Mouse (Mus musculus) embryonic fibroblast, embryonic 13.5 days (primary cell): ENCODE results near the gene Eno2.

Experiments used
- CTCF ChIP-seq: IDR thresholded peaks from 2 replicates; pipeline ENCODE4 v1.5.1; 2011; ENCODE audit warnings: mild to moderate bottlenecking, control low read depth, low read length, moderate library complexity, borderline replicate concordance; ENCODE audit not compliant: insufficient read depth
- POLR2A ChIP-seq: IDR thresholded peaks from 2 replicates; pipeline ENCODE4 v1.6.1; 2011; ENCODE audit warnings: low read depth, mild to moderate bottlenecking, control low read depth, low read length, moderate library complexity

- TF ChIP-seq POLR2A (no peak), CTCF (no peak)
Measured at GRCm38 (mm10) chr6:124729850-124730705, 39.4 kb downstream of the Eno2 start.
